Mouse (Mus musculus): Measurements from ENCODE around the gene Sh3gl1.

DNA sequence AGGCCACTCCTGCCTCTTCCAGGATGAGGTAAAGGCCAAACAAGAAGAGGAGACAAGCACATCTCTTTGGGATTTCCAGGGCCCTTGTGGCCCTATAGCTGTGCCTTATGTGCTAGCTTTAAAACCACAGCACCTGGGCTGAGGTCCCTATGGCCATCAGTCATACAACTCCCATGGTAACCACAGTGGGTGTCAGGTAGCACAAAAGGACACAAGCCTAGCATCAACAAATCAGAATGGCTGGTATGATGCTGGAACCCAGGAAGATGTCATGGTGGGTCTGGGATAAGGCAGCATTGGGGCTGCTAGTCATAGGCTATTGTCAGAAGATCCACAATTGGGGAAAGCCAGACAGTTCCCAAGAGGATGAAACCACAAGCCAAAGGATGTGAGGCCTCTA lies 34.7 kb upstream of the Sh3gl1 start:
- no peak for TF ChIP-seq ZNF384 (IDR thresholded peaks at IDR 0.05; ENCODE audit: low read depth, low read length)
- 0 out of 2 replicates have a peak, but pooled peaks have one; percentile 16 for TF ChIP-seq POLR2A (IDR thresholded peaks at IDR 0.05; ENCODE audit: low read depth, low read length)
- no peak for TF ChIP-seq CTCF (conservative IDR thresholded peaks at IDR 0.05 in 1 of 2, IDR thresholded peaks at IDR 0.05 in 1 of 2; ENCODE audit: low read depth in 2 of 2, low read length in 2 of 2)
- TF ChIP-seq USF1 (IDR thresholded peaks at IDR 0.05; ENCODE audit: low read depth, low read length) = no peak
